Mouse (Mus musculus) activated CD4-positive, CD25-positive, alpha-beta regulatory T cell (primary cell): ENCODE data around the gene Ankrd60. TPM values are rescaled to one million over a fixed set of nuclear protein-coding genes. Genes with fewer than 3 reads are reported as not detected.

ENCODE experiments used
- polyA plus RNA-seq, 2 experiments: library from polyadenylated mRNA; unstranded; fragments of 100-300 nt; shearing (Covaris generic); gene quantifications; one replicate each; pipeline ENCODE4 v1.2.1; 2017

Gene Ankrd60
- not detected for polyA plus RNA-seq

GRCm38 (mm10) chr2:173577669-173578557 is at the start of gene Ankrd60:
Ankrd60 (minus strand) TSS chr2:173578365.

GRCm38 (mm10) chr2:173522376-173522775 is 55.8 kb downstream of the Ankrd60 start, which contains the start of gene 1700021F07Rik:
1700021F07Rik (plus strand) TSS chr2:173522586.

Other genes with a start within 250 kb of the Ankrd60 start
- not detected for gene 1700021F07Rik, start 55.8 kb downstream of the Ankrd60 start, polyA plus RNA-seq
- 10 to 100 TPM; 43.4 to 46.9 TPM for gene Rab22a, start 81.4 kb upstream of the Ankrd60 start, polyA plus RNA-seq
- gene 1700010B08Rik, start 141.1 kb upstream of the Ankrd60 start, polyA plus RNA-seq = not detected
- gene Vapb, start 159.1 kb upstream of the Ankrd60 start, polyA plus RNA-seq = 10 to 100 TPM; 51.5 to 53.2 TPM